Mouse (Mus musculus) hindbrain, embryonic 12.5 days (tissue): ENCODE results near the gene Anks1b. TPM values are rescaled to one million over a fixed set of nuclear protein-coding genes. Genes with fewer than 3 reads are reported as not detected.

Experiments used
- ATAC-seq: fragments of 200-750 bp; cut with Nextera tagmentation; 2 replicates; pipeline ENCODE4 v1.8.0; 2017; ENCODE audit warnings: moderate TSS enrichment; ENCODE audit not compliant: low FRiP score
- H3K27ac ChIP-seq: fragments of 300-500 bp; sonication (generic); 2 replicates; pipeline ENCODE4 v1.5.1; 2016; ENCODE audit warnings: mild to moderate bottlenecking
- H3K27me3 ChIP-seq: fragments of 300-500 bp; sonication (generic); 2 replicates; pipeline ENCODE4 v1.6.1; 2016; ENCODE audit warnings: mild to moderate bottlenecking
- H3K36me3 ChIP-seq: fragments of 300-500 bp; sonication (generic); 2 replicates; pipeline ENCODE4 v1.6.1; 2016; ENCODE audit warnings: mild to moderate bottlenecking
- H3K4me1 ChIP-seq: fragments of 300-500 bp; sonication (generic); 2 replicates; pipeline ENCODE4 v1.6.1; 2016
- H3K4me2 ChIP-seq: fragments of 300-500 bp; sonication (generic); replicated peaks from 2 replicates; pipeline ENCODE4 v1.6.1; 2016; ENCODE audit warnings: mild to moderate bottlenecking
- H3K4me3 ChIP-seq: fragments of 300-500 bp; sonication (generic); 2 replicates; pipeline ENCODE4 v1.5.1; 2016; ENCODE audit warnings: mild to moderate bottlenecking
- H3K9ac ChIP-seq: fragments of 300-500 bp; sonication (generic); 2 replicates; pipeline ENCODE4 v1.6.1; 2016; ENCODE audit warnings: mild to moderate bottlenecking, moderate library complexity
- H3K9me3 ChIP-seq: fragments of 300-500 bp; sonication (generic); replicated peaks from 2 replicates; pipeline ENCODE4 v1.6.1; 2016; ENCODE audit warnings: mild to moderate bottlenecking
- WGBS: fragments of 180-500 bp; shearing (Covaris S2); methylation state at CpG from one replicate; pipeline ENCODE4 v1.1.7; 2016; 5-methylcytosine and 5-hydroxymethylcytosine counted together
- polyA plus RNA-seq: library from polyadenylated mRNA; unstranded; fragments of >200 nt; fragmentation: Nextera tagmentation; extraction: Ambion mirVana; gene quantifications from 2 replicates; pipeline ENCODE4 v1.2.1, GENCODE M21; 2016

The Anks1b gene
- polyA plus RNA-seq, 1 experiment from 2014 or later = 26.1 TPM

DNA sequence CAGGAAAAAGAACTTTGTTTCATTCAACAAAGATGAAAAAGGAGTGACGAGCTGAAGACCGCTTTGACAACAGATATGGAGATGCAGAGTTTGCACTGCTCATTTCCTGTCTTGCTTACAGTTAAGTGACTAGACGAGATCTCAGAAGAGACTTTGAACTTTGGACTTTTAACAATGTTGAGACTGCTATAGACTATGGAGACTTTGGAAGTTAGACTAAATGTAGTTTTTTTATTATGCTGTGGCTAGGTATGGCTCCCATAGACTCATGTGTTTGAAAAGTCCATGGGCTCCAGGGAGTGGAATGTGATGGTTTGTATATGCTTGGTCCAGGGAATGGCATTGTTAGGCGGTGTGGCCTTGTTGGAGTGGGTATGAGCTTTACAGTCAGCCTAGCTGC is 1108.5 kb downstream of the Anks1b start:
- 88% methylated on average over 4 of the region's 4 CpGs for WGBS

DNA sequence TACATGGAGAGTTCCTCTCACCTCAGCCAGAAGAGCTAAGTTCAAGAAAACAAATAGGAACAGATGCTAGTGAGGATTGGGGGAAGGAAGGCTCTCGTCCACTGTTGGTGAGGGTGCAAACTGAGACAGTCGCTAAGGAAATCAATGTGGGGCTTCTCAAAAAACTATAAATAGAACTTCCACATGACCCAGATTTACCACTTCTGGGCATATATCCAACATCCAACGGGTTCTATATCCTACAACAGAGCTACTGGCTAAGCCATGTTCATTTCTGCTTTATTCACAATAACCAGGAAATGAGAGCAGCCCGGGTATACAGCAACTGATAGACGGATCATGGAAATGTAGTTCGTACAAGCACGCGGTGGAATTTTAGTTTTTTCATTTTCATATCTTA is 1109.7 kb downstream of the Anks1b start:
- WGBS = 87% methylated on average over 8 of the region's 8 CpGs
- Histone ChIP-seq H3K9me3 (no peaks in the 10 kb centered on the region), H3K36me3 (no peaks in the 10 kb centered on the region), H3K9ac (no peak overlapping the region), H3K4me1 (no peaks in the 10 kb centered on the region; the same call in 1 of the 2 replicates), H3K27me3 (no peaks in the 10 kb centered on the region), H3K4me2 (no peak overlapping the region), H3K4me3 (no peak overlapping the region), H3K27ac (no peak overlapping the region)
- no peak for ATAC-seq

More for the DNA sequence above, 1108.5 kb downstream of the Anks1b start:
- no peaks in the 10 kb centered on the region for H3K36me3 ChIP-seq
- H3K27ac ChIP-seq = no peak overlapping the region
- no peak for ATAC-seq
- H3K9ac ChIP-seq = no peak overlapping the region
- H3K4me1 ChIP-seq = no peaks in the 10 kb centered on the region; the same call in 1 of the 2 replicates
- no peak overlapping the region for H3K4me3 ChIP-seq
- H3K27me3 ChIP-seq = no peaks in the 10 kb centered on the region
- no peaks in the 10 kb centered on the region for H3K9me3 ChIP-seq
- H3K4me2 ChIP-seq = no peak overlapping the region

- Histone ChIP-seq H3K9me3 (no peaks in the 10 kb centered on the region), H3K36me3 (peaks cover 15% of the 10 kb centered on the region), H3K4me2 (no peak overlapping the region), H3K4me3 (no peak overlapping the region), H3K9ac (no peak overlapping the region), H3K27ac (no peak overlapping the region), H3K27me3 (no peaks in the 10 kb centered on the region), H3K4me1 (no peaks in the 10 kb centered on the region)
- no peak for ATAC-seq
- 88% methylated on average over 6 of the region's 6 CpGs for WGBS
Observed at GRCm38 (mm10) chr10:90990340-90990739, 1117.0 kb downstream of the Anks1b start.

DNA sequence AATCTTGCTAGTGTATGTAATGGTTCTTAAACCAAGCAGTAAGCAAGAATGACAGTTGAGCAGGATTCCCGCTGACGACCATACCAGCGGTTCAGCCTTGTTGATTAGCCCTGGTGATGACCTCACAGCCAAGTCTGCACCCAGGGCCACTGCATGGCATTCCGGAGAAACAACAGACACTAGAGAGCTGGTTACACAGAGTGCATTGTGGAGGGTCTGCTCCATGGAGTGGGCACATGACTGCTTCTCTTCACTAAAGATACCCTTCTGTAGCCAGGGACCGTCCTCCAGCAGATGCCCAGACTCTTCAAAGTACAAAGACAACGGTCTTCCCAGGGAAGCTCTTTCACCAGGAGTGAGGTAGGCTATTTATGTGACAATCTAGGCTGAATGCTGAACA is 1118.9 kb downstream of the Anks1b start:
- no peak overlapping the region for H3K4me2 ChIP-seq
- H3K27me3 ChIP-seq = no peaks in the 10 kb centered on the region
- peaks cover 30% of the 10 kb centered on the region for H3K36me3 ChIP-seq
- H3K9ac ChIP-seq = no peak overlapping the region
- WGBS = 90% methylated on average over 6 of the region's 6 CpGs
- no peaks in the 10 kb centered on the region for H3K4me1 ChIP-seq
- no peaks in the 10 kb centered on the region for H3K9me3 ChIP-seq
- ATAC-seq = no peak
- no peak overlapping the region for H3K27ac ChIP-seq
- no peak overlapping the region for H3K4me3 ChIP-seq

DNA sequence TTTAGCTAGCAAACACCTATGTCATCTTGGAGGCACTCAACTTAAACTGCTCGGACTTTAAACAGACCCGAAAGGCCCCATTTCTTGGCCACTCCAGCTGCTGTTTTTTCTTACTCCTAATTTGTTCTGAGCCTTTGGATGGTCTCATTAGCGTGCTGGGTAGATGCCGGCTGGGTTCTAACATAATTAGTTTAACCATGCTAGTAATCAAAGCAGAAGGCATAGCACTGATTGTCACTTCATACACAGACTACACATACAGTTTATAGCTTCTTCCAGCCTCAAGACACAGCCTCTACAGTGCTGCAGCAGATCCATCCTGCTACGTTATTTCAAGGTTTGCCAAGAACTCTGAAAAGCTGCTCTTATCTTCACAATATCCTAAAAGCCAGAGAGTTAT is 1120.6 kb downstream of the Anks1b start:
- Histone ChIP-seq H3K27ac (no peak overlapping the region), H3K4me1 (no peaks in the 10 kb centered on the region), H3K9me3 (no peaks in the 10 kb centered on the region), H3K4me2 (no peak overlapping the region), H3K36me3 (peaks cover 33% of the 10 kb centered on the region), H3K9ac (no peak overlapping the region), H3K4me3 (no peak overlapping the region), H3K27me3 (no peaks in the 10 kb centered on the region)
- whole genome bisulfite sequencing = 85% methylated on average over 5 of the region's 5 CpGs
- no peak for ATAC-seq

- H3K27ac ChIP-seq = no peak overlapping the region
- no peak for ATAC-seq
- H3K4me1 ChIP-seq = no peaks in the 10 kb centered on the region
- H3K27me3 ChIP-seq = no peaks in the 10 kb centered on the region
- peaks cover 26% of the 10 kb centered on the region for H3K36me3 ChIP-seq
- H3K9ac ChIP-seq = no peak overlapping the region
- WGBS = 91% methylated on average over 5 of the region's 5 CpGs
- no peak overlapping the region for H3K4me2 ChIP-seq
- no peak overlapping the region for H3K4me3 ChIP-seq
- no peaks in the 10 kb centered on the region for H3K9me3 ChIP-seq
Observed at GRCm38 (mm10) chr10:90999899-91000298, 1126.6 kb downstream of the Anks1b start.

DNA sequence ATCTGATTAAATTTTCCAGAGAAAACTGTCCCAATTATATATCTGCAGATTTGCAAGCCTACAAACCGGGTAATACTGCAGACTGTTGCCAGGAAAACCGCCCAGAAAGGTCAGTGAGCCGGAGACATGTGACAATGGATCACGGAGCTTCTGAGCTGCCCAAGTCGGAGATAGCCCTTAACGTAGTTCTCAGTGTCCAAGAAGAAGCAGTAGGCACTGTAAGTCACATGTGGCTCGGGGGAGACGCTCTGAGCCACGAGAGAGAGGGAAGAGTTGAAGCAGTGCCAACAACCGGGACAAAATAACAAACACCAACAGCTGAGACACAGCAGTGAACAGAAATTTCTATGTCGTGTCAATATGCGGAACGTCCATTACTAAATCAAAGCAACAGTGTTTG is 1128.1 kb downstream of the Anks1b start:
- Histone ChIP-seq H3K27ac (no peak overlapping the region), H3K9me3 (no peaks in the 10 kb centered on the region), H3K36me3 (peaks cover 14% of the 10 kb centered on the region), H3K4me3 (no peak overlapping the region), H3K4me1 (no peaks in the 10 kb centered on the region), H3K4me2 (no peak overlapping the region), H3K9ac (no peak overlapping the region), H3K27me3 (no peaks in the 10 kb centered on the region)
- 75% methylated on average over 13 of the region's 13 CpGs for whole genome bisulfite sequencing
- ATAC-seq = no peak

DNA sequence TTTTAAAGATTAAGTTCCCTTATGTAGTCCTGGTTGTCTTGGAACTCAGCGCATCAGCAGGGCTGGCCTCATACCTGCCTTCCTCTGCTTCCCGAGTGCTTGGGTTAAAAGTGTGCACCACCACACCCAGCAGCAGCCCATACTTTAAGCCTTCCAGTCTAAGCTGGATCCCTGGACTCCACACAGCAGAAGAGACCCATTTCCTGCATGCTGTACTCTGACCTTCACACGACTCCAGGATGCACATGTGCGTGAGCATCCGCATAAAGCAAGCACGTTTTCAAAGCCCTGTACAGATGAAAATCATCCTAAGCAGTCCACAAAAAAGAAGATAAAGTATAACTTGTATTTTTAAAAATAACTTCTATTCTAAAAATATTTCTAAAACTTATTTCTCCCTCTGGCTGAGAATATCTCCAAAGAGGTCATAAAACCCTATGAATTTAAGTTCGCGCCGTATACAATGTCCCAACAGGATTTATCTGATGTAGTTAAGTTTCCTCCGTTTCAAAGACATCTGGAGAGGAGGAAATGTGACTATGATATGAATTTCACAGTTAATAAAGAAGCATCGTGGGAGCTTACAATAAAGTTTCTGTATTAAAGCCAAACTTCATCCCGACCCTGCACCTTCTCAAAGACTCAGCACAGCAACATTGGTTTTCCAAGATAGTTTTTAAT is 1132.7 kb downstream of the Anks1b start:
- Histone ChIP-seq H3K9me3 (no peaks in the 10 kb centered on the region), H3K4me1 (no peaks in the 10 kb centered on the region), H3K4me2 (no peak overlapping the region), H3K9ac (no peak overlapping the region), H3K27ac (no peak overlapping the region), H3K36me3 (peaks cover 5% of the 10 kb centered on the region), H3K27me3 (no peaks in the 10 kb centered on the region), H3K4me3 (no peak overlapping the region)
- WGBS = 89% methylated on average over 12 of the region's 12 CpGs
- ATAC-seq = no peak

Other genes with a start within 250 kb of the Anks1b start
- gene Scyl2, start 187.2 kb upstream of the Anks1b start, polyA plus RNA-seq = 11.8 and 15.7 TPM in 2 replicates
- 42.5 and 51.2 TPM in 2 replicates for gene Actr6, start 141.2 kb upstream of the Anks1b start, polyA plus RNA-seq
- gene Uhrf1bp1l, start 128.5 kb upstream of the Anks1b start, polyA plus RNA-seq = 32.7 and 34.3 TPM in 2 replicates